Mouse (Mus musculus) frontal cortex, postnatal 25 days (tissue): Measurements from ENCODE around the gene Ndufs2.

Source experiments
- DNase-seq, 2 experiments: peaks; one replicate each; pipeline ENCODE4 v3.0.0; 2022; ENCODE audit warnings: low spot score in 2 of 2

Ndufs2 gene

DNA sequence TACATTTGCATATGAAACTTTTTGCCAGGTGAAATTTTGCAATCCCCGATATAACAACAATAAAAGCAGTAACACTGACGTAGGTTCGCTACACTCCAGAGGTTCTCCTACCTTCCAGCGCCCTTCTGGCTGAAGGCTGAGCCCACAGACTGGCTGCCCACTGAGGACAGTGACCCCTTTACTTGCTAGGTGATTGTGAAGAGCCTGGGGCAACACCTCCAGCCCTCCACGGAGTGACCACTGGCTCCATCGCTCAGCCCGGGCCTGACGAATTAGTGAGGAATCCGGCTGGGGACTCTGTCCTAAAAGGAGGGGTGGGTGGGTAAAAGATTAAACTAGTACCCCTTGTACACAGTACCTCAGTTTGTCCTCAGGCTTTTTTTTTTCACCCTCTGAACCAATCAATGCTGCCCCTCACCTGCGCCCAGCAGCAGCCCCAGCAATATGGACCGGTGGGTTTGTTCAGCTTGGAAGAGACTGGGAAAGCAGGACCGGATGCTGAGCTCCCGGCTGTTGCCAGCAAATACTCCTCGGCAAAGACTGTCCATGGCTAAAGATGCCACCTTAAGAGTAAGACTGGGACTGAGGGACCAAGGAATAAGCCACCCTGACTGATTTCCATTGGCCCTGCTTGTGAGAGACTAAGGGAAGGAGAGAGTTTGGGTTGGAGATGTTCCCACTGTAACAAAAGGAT lies 28.0 kb upstream of the Ndufs2 start:
- DNase-seq, result no peak

DNA sequence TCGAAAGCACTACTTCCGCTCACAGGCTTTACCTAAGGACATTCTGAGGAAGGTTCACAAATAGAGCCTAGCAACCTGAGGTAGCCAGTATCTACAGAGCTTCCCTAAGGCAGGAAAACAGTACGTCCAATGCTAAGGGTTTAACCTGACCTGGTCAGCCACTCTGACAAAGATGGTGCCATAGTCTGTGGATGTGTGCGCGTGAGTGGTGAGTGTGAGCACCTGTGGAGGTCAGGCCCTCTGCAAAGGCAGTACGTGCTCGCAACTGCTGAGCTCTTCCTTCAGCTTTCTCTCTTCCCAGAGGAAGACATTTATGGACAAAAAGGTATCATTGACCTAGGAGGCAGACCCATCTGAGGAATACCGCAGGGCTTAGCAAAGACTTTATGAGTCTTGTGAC lies 27.2 kb upstream of the Ndufs2 start:
- no peak for DNase-seq

DNA sequence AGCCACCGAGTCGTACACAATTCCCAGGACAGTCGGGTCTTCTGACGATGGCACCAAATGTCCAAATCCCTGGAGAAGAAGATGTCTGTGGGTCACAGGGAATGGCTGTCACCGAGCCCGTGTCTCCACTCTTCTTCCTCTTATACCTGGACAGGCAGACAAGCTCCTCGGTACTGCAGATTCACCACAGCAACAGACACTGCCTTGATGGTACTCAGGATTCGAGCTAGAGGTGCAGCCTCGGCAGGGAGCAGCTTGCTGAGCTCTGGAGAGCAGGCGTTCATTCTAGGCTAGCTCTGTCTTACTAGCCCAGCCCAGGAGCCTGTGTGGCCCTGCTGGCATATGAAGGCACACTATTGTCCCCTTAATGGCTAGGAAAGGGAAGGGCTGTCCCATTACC lies 26.5 kb upstream of the Ndufs2 start:
- DNase-seq, result no peak

DNA sequence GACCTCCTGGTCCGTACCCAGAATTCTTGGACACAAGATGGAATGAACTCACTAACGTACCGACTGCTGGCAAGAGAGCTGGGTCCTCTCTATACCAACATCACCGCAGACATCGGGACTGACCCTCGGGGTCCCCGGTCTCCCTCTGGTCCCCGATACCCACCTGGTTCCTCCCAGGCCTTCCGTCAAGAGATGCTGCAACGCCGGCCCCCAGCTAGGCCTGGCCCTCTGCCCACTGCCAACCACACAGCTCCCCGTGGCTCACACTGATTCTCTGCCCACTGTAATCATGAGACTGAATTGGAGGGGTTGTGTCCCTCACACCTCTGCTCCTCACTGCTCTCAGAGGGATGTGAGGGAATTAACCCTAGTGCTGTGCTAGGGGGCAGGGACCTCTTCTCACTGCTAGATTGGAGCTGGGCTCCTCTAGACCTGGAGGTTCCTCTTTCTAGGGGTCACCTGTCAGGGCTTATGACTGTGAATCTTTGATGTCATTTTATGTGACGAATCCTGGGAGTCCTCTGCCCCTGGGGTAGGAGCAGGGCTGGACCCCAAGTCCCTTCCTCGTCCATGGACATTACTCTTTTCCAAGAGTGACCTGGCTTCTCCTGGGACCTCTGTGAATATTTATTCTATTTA lies 25.0 kb upstream of the Ndufs2 start:
- no peak for DNase-seq

DNA sequence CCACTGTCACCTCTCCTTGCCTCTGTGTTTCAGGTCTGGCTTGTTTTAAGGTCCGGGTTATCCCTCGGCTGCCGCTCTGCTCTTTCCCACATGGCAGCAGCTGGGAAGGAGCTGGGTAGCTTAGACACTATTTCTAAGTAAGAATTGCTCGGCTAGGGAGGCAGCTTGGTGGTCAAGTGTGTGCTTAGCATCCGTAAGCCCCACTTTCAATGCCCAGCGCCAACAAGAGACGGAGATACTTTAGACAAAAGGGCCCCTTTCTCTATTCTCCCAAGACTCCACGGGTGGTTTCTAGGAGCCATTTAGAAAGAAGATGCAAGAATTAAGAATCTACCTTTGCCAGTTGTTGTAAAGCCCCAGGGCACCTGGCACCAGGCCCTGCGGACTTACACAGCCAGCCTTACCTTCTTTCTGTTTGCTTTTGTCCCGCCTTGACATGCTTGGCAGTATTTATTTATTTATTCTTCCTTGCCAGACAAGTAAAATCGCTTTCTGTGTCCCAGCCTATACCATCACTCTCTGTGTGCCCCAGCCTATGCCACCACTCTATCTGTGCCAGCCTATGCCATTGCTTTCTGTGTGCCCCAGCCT lies 24.1 kb upstream of the Ndufs2 start:
- DNase-seq, result no peak

DNA sequence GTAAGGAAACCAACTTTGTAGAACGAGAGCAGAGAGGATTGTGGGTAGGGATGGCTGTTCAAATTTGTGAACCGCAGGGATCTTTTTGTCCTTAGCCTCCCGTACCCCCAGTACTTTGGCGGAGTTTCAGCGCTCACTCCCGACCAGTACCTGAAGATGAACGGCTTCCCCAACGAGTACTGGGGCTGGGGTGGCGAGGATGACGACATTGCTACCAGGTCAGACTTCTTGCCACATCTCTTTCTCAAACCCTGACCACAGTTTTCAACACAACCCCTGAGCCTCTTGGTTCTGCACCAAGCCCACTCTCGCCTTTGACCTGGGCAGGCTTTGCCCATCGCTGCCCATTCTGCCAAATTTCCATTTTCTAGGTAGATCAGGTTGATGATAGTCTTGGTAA lies 23.0 kb upstream of the Ndufs2 start:
- DNase-seq, result no peak

DNA sequence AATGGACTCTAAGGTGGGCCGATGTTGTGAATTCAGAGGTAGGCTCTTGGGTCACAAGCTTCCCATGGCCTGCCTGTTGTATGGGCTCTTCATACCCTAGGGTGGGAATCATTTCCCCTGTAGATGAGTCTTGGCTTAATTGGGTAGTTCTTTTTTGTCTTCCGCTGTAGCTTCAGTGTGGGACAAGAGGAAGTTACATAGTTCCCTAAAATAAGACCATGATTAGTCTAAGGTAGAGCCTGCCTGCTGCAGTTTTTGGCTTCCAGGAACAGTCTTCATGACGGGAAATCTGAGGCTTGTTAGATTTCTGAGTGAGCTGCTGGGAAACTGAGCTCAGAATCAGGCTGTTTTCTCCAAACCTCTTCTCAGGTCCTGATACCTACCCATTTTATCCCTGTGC lies 20.9 kb upstream of the Ndufs2 start:
- no peak for DNase-seq

DNA sequence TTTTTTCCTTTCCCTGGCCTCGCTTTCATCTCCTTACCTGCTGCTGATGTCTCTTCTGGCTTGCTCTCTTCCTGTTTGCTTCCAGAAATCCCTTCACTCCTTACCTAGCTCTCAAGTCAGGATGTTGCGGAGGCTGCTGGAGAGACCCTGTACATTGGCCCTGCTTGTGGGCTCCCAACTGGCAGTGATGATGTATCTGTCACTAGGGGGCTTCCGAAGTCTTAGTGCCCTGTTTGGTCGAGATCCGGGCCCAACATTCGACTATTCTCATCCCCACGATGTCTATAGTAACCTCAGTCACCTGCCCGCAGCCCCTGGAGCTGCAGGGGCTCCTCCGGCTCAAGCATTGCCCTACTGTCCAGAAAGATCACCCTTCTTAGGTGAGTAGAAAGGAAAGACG lies 20.4 kb upstream of the Ndufs2 start:
- DNase-seq, result no peak

DNA sequence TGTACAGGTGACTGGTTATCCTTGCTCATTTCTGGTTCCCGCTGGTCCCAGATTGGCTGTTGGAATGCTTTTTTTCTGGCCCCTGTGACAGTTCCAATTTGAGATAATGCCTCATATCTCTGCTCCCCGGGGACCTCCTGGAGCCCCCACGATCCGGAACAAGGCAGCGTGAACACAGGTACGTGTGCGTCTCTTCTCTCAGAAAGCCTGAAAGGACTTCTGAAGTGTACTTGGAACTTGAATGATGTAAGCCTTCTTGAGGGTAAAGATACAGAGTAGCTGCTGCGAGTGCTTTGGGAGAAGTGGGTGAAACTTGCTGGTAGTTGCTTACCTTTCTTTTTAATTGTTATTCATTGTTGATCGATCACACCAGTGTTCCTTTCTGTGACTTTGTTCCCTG lies 20.0 kb upstream of the Ndufs2 start:
- no peak for DNase-seq

DNA sequence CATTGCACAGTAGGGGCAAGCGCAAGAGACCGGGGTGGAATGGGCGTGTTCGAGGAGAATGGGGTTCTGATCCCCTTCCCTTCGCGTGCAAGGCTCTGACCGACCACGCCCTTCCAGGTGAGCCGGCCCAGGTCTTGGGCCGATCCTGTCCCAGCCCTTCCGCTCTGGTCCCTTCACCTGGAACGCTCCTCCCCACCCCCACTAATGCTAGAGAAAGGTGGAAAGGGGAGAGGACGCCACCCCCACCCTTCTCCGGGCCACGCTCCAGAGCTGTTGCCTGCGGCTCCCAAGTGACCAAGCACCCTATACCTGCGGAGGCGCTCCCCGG lies 19.3 kb upstream of the Ndufs2 start:
- no peak for DNase-seq

DNA sequence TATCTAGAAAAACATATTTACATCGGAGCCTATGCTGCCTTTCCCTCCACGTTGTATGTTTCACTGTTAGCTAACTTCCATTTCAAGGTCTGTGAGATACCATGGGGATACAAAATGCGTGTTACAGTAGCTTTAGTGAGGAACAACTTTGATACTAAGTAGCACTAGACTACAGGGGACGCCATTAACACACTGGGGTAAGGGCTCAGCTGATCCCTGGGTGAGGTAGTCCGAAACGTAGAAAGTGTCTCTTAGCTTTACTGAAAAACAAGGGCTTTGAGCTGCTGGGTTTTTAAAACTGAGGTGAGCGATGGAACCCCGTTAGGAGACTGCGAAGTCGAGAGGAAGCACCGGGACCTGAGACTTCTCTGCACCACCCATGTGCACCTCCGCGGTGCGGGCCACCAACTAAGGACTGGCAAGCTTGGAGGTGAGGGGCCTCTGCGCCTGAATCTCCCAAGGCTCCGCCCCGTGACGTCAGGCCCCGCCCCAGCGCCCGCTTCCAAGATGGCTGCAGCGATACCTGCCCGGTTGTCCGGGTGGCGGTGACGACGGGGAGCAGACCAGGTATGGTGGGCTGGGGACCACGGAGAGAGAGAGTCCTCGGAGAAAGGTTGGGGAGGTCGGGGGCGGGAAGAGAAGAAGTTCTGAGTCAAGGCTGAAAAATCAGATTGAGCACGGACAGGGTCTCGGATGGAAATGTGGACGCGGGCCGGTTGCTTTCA lies 18.8 kb upstream of the Ndufs2 start, which contains the start of gene B4galt3:
Gene B4galt3 (plus strand): TSS at position 481 of the 725 bp plus-strand sequence.
- peak; percentile 93 to 95 for DNase-seq

DNA sequence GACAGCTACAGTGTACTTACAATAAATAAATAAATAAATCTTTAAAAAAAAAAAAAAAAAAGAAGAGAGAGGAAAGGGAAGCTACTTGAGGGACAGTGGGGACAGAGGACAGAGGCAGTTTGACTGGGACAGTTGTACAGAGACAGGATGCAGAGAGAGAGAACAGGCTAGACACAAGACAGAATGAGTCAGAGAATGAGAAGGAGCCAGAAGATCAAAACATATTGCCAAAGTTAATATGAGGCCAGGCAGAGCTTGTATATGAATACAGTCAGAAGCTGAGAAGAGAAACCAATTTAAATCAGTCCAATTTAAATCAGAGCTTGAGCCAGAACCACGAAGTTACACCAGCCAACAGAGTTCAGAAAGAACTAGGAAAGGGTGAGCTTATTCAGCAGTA lies 17.2 kb upstream of the Ndufs2 start:
- DNase-seq, result no peak

DNA sequence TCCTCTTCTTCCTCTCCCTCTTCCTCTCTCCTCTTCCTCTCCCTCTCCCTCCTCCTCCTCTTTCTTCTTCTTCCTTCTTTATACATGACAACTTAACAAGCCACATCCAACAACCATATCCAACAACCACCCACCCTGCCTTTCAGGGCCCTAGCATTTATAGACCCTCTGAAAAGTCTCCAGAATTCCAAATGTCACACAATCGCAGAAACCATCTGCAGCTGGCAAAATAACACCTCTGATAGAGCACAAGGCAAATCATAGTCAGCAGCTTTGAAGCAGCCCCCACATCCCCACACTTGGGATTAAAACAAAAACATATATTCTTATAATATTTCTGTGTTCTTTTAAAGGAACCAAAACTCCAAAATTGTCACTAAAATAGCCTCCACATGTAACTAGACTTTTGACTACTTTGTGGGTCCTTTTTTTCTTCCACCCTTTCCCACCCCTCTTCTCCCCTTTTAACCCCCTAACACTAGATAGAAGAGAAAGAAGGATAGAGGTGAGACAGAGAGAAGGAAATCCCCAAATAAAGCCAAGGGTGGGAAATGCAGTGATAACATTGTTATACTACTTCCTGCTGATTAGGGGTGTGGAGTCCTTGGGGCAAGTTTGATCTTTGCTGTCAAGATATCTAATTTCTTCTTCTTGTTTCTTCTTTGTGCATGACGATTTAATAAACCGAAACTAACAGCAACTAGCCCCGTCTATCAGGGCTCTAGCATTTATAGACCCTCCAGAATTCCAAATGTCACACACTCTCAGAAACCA lies 15.0 kb upstream of the Ndufs2 start:
- DNase-seq, result no peak

DNA sequence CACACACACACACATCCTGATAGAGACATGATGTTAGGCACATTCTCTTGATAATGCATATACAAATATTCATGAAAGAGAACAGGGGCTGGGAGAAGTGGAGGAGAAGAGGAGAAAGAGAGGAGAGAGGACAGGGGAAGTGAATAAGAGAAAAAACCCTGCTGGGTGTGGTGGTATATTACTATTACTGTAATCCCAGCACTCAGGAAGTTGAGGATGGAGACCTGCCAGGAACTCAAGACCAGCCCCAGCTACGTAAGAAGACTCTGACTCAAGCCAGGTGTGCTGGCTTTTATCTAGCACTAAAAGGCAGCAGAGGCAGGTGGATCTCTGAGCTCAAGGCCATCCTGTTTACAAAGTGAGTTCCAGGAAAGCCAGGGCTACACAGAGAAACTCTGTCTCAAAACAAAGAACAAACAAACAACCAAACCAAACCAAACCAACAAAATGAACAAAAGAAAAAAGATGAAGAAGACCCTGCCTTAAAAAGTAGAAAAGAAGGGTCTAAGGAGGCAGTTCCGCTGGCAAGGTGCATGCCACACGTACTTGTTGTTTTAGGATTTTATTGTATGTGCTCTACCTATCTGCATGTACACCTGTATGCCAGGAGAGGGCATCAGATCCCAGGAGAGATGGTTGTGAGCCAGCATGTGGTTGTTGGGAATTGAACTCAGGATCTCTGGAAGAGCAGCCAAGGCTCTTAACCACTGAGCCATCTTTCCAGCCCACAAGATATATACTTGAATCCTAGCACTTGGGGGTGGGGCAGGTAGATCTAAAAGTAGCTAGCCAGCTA lies 12.7 kb upstream of the Ndufs2 start:
- no peak for DNase-seq

DNA sequence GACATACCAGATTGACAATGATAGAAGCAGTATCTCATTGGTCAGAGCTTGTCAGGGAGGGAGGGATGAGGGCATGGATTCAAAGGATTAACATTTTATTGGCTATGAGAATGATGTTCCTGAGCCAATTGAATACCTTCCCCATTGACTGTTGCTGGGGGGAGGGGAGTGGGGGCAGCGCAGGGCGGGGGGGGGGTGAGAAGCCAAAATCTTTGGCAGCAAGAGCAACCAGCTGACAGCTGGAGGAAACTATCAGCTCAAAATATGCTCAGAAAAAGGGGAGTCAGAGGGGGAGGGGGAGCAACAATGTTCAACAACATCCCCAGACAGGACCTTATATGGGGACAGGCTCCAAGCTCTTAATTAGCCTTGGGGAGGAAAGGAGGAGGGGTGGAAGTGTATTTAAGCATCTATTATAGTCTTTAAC lies 12.0 kb upstream of the Ndufs2 start:
- DNase-seq, result no peak

DNA sequence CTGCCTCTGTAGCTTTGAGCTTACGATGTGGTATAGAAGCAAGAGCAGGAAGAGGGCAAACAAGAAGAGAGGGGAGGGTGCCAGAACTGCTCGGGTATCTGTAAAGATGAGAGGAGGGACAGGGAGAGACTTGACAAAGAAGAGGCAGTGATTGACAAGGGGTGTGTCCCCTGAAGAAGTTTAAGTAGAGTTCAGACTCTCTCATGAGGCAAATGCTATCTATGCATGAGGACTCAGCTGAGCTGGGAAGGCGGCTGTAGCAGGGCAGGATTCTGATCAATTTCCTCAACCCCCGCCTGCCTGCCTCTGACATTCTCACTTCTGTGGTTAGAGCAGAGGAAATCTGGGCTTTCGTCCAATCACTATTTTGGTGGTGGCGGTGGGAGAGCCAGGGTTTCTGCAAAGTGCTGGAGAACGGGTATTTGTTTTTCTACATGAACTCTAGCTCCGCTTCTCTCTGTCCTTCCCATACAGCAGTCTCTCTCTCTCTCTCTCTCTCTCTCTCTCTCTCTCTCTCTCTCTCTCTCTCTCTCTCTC lies 11.5 kb upstream of the Ndufs2 start:
- DNase-seq, result peak; percentile 60 to 78

DNA sequence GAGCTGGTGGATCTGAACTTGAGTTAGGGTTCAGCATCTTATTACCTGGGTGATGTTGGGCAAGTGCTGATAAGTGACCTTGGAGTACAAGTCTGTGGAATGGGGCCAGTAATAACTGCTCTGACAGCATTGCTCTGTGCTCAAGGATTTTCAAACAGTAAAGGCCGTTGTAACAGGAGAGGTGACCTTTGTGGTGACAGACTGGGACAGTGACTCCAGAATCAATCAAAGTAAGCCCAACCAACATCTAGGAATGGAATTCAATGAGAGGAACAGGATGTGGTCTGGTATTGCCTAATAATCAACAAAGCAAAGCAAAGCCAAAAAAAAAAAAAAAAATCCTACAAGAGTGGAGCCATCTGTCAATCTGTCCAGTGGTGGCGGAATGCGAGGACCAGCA lies 9.1 kb upstream of the Ndufs2 start:
- DNase-seq, result no peak

DNA sequence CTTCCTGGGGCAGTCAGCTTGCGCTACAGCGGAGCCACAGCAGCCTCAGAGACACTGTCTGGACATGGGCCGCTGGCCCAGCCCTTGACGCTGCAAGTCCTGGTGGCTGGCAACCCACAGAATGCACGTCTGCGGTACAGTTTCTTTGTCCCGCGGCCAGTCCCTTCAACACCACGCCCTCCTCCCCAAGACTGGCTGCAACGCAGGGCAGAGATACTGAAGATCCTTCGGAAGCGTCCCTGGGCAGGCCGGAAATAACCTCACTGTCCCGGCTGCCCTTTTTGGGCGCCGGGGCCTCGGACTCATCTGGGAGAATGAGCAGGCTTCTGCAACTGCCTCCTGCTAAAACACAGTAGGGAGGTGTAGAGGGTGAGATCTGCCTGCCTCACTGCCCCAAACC lies 7.7 kb upstream of the Ndufs2 start:
- no peak for DNase-seq

DNA sequence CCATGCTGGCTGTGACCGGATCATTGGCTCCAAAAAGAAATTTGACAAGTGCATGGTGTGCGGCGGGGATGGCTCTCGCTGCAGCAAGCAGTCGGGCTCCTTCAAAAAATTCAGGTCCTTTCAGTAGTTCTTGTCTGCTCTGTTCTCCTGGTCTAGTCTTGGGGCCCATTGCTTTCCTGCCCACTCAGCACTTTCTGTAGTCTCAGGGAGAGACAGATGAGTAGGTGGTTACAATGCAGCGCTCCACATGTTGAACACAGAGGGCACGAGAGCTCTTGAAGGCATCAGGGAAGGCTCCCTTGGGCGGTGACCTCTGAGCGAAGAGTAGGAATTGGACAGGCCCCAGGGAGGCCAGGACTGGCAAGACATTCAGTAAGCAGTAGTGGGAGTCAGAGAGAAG lies 6.6 kb upstream of the Ndufs2 start:
- no peak for DNase-seq

DNA sequence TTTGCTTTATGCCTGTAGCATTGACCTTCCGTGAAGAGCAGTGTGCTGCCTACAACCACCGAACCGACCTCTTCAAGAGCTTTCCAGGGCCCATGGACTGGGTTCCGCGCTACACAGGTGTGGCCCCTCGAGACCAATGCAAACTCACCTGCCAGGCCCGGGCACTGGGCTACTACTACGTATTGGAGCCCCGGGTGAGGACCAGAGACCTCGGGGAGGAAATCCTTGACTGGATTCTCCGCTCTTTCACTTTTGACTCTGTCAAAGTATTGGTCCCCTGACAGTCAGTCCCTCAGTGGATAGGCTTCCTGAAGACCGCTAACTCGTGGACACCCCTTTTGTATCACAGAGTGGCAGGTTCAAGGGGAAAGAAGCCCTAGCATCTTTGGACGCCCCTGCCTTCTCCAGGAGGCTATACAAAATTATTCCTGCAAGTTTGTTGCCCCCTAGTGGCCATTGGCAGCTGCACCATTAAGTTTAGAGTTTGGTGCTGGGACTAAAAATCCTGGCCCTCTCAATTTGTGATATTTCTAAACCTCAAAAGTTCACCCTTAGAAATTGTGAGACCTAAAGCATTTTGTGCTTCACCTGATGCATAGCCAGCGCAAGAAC lies 5.9 kb upstream of the Ndufs2 start:
- peak; percentile 48 to 55 for DNase-seq
